ENCODE assay signal across 8 mouse cellular contexts in genomic region chr14:25527321-25527720, GRCm38 (mm10).
DNase-seq lines count a peak whose midpoint lies in the region; ATAC-seq and TF ChIP-seq lines count a peak whose summit lies in the region.
"Had no signal": no experiment of that assay in that cellular context is flagged by ENCODE, and none has a peak within 500 bp of the region (broad histone marks: within the 10 kb centered on the region; RNA-seq: fewer than 3 reads in every experiment).

No protein-coding gene starts in this region.

- no peak overlapping the region for H3K9ac ChIP-seq in hindbrain, embryonic 16.5 days (ENCODE audit: low read depth, low read length)

- no peak overlapping the region for H3K4me3 ChIP-seq in brown adipose tissue, adult 24 weeks (ENCODE audit: insufficient read depth, low read depth, low read length)
- H3K4me3 ChIP-seq in myocyte = no peak overlapping the region
- no peak overlapping the region for H3K4me3 ChIP-seq in hindbrain, embryonic 16.5 days (ENCODE audit: low read length)

- peak; percentile 28 for TF ChIP-seq POLR2A in myocyte (IDR thresholded peaks at IDR 0.05; ENCODE audit: insufficient read length, low read depth)

- H3K79me2 ChIP-seq in myocyte (ENCODE audit: control insufficient read depth, insufficient read depth) = peaks cover 55% of the 10 kb centered on the region

- 92% methylated on average over 2 of the region's 2 CpGs for WGBS in hindbrain, embryonic 16.5 days

- peak overlapping the region; percentile 63 for H3K4me2 ChIP-seq in myocyte (ENCODE audit: low read depth)
- H3K4me2 ChIP-seq in hindbrain, embryonic 16.5 days (ENCODE audit: low read length) = no peak overlapping the region

- no peaks in the 10 kb centered on the region for H3K27me3 ChIP-seq in myocyte (ENCODE audit: control insufficient read depth, insufficient read depth, insufficient read length)
- no peaks in the 10 kb centered on the region for H3K27me3 ChIP-seq in hindbrain, embryonic 16.5 days (replicated peaks; ENCODE audit: control insufficient read depth, insufficient read depth, low read length)

- H3K27ac ChIP-seq in brown adipose tissue, adult 24 weeks (replicated peaks; ENCODE audit: low read depth, low read length) = peak overlapping the region; percentile 89
- H3K27ac ChIP-seq in hindbrain, embryonic 16.5 days (ENCODE audit: low read depth, low read length) = no peak overlapping the region

- no peak overlapping the region for H3ac ChIP-seq in myocyte (ENCODE audit: control insufficient read depth, insufficient read length)

- H3K4me1 ChIP-seq in brown adipose tissue, adult 24 weeks (ENCODE audit: control insufficient read depth, insufficient read depth, insufficient read length, low read length) = peaks cover 49% of the 10 kb centered on the region
- H3K4me1 ChIP-seq in hindbrain, embryonic 16.5 days (ENCODE audit: control insufficient read depth, insufficient read depth, low read depth, low read length) = peaks cover 12% of the 10 kb centered on the region

- DNase-seq in ovary, adult 18-20 months (ENCODE audit: low spot score) = peak; percentile 58
- DNase-seq in ovary, postnatal 10 days (ENCODE audit: low spot score) = no peak
- DNase-seq in layer of hippocampus, adult 9-10 months (ENCODE audit: low spot score) = peak; percentile 65
- no peak for DNase-seq in testis, postnatal 10 days (ENCODE audit: low spot score)

- no peaks in the 10 kb centered on the region for H3K9me3 ChIP-seq in hindbrain, embryonic 16.5 days (ENCODE audit: control insufficient read depth, low read length)
- H3K9me3 ChIP-seq: megakaryocyte, embryonic 14.5 days had no signal

- no peak for ATAC-seq in hindbrain, embryonic 16.5 days

- H3K36me3 ChIP-seq in myocyte (ENCODE audit: control insufficient read depth, insufficient read depth) = no peaks in the 10 kb centered on the region
- no peaks in the 10 kb centered on the region for H3K36me3 ChIP-seq in hindbrain, embryonic 16.5 days (ENCODE audit: control insufficient read depth, insufficient read depth, low read length)

TF ChIP-seq in myocyte, 11 proteins besides CTCF, POLR2A, EP300 and RAD21:
- no peak for TF ChIP-seq SRF (IDR thresholded peaks at IDR 0.05; ENCODE audit: control insufficient read depth, insufficient read length, low read depth)
- no peak for TF ChIP-seq E2F4 (IDR thresholded peaks at IDR 0.05; ENCODE audit: insufficient read depth)
- peak; percentile 84 for TF ChIP-seq CEBPB (IDR thresholded peaks at IDR 0.05; ENCODE audit: insufficient read depth, poor library complexity, severe bottlenecking)
- TF ChIP-seq MYOD1 (IDR thresholded peaks at IDR 0.05; ENCODE audit: control insufficient read depth in 1 of 3, insufficient read length in 2 of 3, low read depth in 2 of 3) = peak in 1 of 3 experiments; percentile 55
- peak; percentile 26 for TF ChIP-seq MAX (IDR thresholded peaks at IDR 0.05; ENCODE audit: low read depth)

Comparison
In these comparisons a context has a peak if more than half of its experiments do, and no peak if none do; other contexts are left out.
1. DNase-seq: peak in ovary, adult 18-20 months (single experiment) and layer of hippocampus, adult 9-10 months (single experiment); none in ovary, postnatal 10 days (single experiment) and testis, postnatal 10 days (single experiment).